Mouse (Mus musculus) thymus, postnatal 25 days (tissue): ENCODE results near the gene Faap100.
A peak's percentile ranks its signal among the peaks of the same experiment; 100 is the strongest.
"Not testable (repeated sequence)": the region's sequence is repeated elsewhere in the genome, so short reads cannot be mapped to it uniquely, and the experiment has no call there.

Experiments
- DNase-seq: peaks from one replicate; pipeline ENCODE4 v3.0.0; 2022

Gene Faap100

DNA sequence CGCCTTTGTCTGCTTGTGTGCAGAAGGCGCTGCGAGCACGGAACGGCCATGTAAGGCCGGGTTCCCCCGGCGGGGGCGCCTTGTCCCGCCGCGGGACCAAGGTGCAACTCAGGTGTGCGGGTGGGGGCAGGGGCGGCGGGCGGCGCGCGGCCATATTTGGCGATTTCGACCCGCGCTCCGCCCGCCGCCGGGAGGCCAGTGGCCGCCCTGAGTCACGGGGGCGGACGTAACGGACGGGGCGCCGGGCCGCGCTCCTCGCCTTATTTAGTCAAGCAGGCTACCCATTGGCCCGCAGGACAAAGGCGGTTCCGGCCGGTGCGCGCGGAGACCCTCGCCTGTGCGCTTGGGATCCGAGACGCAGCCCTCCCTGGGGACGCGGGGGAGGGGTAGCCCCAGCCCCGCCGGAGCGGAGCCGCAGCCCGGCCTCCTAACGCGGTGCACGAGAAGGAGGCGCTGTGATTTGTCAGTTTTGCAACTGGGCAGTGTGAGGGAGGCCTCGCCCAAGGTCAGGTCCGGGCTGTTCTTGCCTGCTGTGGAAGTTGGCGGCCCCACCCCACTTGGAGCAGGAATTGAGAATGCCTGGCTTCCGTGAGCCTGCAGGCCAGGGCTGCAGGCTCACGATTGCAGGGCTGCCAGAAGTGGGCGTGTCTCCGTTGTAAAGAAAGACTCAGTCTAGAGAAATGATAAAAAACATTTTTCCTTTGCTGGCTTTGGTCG is 28.4 kb downstream of the Faap100 start:
- DNase-seq = no peak

DNA sequence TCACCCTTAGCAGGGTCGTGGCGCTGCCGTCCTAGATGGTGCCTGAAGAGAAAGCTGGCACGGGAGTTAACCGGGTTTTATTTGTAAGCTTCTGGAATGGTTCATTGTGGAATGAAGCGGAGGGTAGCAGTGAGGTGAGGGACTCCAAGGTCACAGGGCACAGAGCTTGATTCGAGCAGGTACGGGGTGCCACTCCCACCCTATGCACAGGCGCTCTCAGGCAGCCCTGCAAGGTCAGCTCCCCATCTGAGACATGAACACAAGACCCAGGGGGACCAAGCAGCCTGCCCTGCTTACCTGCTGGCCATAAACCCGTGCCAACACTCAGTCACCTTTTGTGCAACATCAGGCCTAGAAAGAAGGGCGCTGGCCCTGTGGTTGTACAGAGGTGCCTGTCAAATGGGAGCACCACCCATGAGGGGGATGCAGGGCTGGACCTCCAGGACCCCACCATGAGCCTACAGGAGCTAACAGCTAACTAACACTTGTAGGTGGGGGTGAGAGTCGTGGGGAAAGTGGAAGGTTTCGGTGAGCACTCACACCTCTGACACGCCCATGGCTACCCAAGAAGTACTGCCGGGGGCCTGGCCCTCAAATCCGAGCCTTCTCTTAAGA is 29.1 kb downstream of the Faap100 start:
- peak; percentile 65 for DNase-seq

DNA sequence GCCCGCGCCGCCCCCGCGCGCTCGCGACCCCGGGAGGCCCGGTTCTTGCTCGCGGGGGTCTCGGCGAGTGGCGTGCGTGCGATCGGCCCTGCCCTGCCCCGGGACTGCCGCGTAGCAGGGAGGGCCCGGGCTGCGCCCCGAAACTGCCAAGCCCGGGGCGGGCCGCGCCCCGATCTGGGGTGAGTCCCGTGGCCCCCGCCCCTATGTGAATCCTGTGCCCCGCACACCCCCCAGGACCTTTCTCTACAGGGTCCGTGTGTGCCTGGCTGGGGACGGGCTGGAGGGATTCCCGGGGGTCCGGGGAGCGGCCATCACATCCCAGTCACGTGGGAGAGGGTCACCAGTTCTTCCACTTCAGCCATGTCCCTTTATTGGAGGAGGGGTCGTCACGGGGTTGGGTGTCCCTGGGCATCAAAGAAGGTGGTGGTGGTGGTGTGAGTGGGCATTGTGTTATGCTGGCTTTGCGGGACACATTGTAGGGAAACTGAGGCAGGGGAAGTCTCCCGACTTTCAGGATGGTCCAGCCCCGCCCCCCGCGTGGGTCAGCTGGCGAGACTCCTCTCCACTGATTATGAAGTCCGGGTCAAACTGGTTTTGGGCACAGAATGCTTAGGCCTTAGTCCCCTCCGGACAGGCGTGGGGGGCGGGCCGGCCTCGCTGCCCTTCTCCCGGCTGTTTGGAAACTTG is 29.7 kb downstream of the Faap100 start:
- peak; percentile 44 for DNase-seq

DNA sequence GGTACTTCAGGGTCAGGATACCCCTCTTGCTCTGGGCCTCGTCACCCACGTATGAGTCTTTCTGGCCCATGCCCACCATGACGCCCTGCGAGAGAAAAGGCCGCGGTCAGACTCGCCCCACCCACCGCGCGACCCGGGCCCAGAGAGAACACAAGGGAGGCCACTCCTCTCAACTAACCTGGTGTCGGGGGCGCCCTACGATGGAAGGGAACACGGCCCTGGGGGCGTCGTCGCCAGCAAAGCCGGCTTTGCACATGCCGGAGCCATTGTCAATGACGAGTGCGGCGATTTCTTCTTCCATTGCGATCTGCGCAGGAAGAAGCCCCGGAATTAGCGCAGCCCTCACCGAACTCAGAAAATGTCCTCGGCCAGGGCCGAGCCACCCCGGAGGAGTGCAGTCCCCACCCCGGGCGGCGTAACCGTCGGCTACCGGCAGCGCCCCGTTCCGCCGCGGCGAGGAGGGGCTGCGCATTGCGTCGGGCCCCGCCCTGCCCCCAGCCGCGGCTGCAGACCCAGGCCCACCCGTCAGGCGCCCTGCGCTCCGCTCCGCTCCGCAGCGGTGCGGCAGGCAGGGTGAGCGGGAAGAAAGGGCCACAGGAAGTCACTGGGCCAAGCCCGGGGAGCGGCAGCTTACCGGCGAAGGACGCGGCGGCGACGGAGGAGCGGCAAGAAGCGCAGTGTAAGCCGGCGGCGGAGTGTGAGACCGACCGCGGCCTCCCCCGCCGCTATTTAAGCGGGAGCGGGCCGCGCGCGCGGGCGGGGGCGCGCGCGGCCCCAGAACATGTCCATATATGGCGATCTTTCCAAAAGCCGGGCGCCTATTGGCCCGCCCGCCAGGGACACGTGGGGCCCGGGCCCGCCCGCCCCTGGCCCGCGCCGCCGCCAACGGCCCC is 30.5 kb downstream of the Faap100 start, which contains the start of gene Actg1:
Gene Actg1, minus strand, starts transcription at position 752 of the 893 bp plus-strand sequence.
- peak; percentile 87 for DNase-seq

DNA sequence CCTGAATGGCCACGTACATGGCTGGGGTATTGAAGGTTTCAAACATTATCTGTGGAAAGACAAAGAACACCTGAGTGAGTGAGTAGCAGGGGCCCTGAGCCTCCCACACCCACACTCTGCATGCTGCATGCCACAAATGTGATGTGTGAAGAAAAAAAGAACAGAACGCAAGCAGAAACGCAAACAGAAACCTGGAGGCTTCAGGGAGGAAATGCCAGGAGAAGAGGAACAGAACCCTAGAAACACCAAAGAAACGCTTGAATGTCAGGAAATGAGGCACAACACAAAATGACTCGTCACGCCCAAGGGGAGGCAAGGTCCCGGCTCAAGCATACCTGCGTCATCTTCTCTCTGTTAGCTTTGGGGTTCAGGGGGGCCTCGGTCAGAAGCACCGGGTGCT is 31.3 kb downstream of the Faap100 start:
- DNase-seq = peak; percentile 51

DNA sequence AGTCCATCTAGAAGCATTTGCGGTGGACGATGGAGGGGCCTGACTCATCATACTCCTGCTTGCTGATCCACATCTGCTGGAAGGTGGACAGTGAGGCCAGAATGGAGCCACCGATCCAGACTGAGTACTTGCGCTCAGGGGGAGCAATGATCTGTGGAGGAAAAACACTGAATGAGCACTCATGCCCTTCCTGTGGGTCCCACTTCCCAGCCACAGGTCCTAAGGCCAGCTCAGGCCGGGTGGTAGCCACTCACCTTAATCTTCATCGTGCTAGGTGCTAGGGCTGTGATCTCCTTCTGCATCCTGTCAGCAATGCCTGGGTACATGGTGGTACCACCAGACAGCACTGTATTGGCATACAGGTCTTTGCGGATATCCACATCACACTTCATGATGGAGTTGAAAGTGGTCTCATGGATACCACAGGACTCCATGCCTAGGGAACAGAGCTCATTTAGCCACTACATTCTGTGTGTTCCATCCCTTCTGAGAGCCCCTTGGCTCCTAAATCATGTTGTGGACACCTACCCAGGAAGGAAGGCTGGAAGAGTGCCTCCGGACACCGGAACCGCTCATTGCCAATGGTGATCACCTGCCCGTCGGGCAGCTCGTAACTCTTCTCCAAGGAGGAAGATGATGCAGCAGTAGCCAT is 32.1 kb downstream of the Faap100 start:
- DNase-seq = not testable (repeated sequence)

DNA sequence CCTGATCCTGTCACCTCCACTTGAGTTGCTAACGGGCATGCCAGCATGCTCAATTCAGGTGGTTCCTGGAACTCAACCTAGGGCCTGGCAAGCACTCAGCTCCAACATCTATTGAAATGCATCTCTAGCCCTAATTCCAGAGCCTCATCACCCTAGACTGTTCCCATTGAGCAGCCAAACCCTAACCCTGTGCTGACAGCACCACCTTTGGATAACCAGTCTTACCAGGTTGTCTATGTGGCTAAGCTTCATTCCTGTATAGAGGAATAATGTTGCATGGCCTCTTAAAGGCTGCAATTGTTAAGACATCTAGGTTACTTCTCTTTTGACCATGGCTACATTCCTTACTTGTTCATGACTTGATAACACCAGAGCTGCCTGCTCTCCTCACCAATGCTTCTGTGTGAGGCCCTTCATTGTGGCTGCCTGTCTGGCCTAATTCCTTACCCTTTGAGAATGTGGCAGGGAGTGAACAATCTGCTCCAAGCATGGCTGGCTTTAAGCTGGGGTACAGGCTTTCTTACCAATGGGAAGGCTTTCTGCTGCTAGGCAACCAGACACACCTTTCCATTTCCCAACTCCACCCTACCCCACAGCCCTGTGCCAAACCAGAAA is 33.4 kb downstream of the Faap100 start:
- DNase-seq = no peak

DNA sequence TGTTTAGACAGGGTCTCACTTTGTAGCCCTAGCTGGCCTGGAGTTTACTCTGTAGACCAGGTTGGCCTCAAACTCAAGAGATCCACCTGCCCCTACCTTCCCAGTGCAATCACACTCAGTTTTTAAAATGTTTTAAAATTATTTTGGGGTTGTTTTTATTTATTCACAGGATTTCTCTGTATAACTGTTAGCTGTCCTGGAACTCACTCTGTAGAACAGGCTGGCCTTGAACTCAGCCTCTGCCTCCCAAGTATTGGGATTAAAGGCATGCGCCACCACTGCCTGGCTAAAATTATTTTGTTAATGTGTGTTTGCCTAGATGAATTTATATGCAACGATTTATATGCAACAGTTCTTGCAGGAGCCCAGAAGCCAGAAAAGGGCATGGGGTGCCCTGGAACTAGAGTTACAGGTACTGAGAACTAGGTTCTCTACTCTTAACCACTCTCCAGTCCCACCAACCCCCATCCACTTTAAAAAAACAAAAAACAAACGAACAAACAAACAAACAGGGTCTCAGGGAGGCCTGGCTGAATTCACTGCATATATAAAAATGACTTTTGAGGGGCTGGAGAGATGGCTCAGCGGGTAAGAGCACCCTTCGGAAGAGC is 34.1 kb downstream of the Faap100 start:
- DNase-seq = no peak

DNA sequence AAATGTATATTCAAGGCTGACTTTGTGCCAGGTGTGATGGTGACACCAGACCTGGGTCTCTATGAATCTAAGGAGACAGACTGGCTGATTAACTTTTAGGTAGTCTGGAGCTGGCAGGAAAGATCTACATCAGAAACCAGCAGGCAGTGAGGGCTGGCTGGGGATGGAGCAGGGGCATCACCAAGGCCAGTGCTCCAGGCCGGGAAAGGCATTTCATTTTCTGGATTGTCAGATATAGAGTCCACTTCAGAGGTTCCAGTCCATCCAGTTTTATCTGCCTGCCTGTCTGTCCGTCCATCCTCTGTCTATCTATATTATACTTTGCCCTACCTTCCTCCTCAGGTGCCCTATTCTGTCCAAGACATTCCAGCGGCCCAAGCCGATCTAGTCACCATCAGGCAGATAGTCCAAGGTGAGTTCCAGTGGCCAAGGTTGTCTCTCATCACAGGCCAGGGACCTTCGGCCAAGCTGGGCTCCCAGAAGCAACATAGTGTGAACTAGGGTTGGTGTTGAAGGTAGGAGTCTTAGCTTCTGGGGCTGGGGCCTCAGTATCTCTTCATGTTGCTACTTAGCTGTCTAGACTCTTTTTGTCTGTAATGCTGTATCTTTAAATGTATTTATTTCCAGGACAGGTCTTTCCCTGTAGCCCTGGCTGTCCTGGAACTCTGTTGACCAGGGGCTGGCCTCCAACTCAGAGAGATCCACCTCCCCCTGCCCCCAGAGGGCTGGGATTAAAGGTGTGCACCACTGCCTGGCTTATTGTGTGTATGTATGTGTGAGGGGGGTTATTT is 34.9 kb downstream of the Faap100 start:
- DNase-seq = no peak

DNA sequence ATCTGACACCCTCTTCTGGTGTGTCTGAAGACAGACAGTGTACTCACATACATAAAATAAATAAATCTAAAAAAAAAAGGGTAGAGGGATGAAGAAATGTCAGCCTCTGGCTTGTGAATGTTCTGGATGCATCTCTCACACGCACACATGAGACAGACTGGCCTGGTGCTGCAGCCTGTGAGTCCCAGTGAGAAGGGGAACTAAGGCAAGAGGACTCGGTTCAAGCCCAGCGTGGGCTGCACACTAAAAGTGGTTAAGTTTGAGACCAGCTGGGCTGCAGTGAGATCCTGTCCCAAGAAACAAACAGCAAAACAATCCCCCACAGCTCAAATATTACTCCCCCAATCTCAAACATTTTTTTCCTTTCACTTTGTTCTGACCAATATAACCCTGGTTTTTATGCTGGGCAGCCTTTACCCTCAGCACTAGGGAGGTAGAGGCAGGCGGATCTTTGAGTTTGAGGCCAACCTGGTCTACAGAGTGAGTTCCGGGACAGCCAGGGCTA is 35.9 kb downstream of the Faap100 start:
- DNase-seq = no peak

DNA sequence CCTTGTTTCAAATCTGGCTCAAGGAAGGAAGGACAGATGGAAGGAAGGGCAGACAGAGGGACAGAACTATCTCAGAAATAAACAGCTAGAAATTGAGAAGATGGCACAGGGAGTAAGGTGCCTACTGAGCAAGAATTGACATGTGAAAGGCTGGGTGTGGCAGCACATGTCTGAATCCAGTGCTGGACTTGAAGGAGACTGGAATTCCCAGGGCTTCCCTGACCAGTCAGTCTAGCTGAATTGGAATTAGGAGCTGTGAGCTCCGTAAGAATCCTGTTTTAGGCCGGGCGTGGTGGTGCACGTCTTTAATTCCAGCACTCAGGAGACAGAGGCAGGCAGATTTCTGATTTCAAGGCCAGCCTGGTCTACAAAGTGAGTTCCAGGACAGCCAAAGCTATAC is 36.9 kb downstream of the Faap100 start:
- no peak for DNase-seq

DNA sequence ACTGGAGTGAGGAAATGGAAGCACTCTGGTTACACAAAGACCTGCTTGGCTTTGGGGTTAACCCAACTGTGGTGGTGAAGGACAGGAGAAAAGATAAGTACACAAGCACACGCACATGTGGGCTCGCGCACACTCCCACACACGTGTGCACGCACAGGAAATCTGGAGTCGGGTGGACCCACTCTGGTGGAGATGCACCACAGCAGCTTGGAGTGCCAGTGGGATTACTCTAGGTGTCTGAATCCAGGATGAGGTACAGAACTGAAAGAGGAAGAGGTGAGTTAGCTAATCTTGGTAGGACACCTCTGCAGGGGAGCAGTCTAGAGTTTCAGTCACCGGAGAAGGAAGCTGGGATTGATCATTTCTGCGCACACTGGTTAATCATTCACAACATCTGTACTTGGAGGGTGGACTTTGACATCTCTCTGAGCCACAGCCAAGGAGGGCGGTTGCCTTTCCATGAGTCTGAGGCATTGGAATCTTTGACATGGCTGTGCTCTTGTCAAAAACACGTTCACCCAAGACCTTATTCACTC is 38.5 kb downstream of the Faap100 start:
- DNase-seq = no peak

DNA sequence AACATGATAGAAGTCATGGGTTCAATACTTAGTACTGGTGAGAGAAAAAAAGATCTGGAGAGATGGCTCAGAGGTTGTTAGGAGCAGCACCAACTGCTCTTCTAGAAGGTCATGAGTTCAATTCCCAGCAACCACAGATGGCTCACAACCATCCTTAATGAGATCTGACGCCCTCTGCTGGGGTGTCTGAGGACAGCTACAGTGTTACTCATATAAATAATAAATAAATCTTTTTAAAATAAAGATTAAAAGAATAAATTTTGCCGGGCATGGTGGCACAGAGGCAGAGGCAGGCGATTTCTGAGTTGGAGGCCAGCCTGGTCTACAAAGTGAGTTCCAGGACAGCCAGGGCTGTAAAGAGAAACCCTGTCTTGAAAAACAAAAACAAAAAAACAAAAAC is 39.8 kb downstream of the Faap100 start:
- DNase-seq = no peak

DNA sequence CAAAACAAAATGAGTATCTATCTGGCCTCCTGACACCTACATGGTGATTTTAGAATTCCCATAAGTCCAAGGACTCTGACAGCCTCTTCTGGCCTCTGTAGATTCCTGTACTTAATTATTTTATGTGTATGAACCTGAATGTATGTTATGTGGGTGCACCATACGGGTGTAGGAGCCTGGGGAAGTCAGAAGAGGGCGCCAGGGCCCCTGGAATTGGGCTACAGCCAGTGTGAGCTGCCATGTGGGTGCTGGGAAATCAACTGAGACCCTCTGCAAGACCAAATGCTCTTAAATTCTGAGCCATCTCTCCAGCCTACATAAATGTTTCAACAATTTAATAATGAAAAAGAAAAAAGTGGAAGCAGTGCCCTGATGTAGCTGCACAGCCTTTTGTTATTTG is 41.1 kb downstream of the Faap100 start:
- DNase-seq = no peak

DNA sequence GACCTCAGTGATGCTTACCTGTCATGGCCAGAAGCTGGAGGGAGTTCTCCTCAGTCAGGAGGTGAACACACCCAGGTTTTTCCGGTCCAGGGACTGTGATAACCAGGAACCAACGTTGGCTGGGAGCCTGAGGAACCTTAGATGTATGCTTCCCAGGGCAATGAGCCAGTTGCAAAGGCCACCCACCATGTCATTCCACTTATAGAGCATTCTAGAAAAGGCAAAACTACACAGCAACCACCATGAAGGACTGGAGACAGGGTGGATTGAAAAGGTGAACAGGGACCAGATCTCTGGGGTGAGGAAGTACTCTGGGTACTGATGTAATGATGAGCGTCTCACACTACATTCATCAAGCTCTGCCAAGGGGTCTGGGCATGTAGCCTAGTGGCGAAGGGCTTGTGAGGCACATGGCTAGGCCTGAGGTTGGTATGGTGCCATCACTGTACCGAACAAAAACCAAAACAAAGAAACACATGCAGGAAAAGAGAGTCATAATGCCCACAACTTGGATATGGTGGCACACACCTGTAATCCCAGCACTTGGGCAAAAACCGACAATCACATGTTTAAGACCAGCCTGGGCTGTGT is 43.0 kb downstream of the Faap100 start:
- DNase-seq = no peak

DNA sequence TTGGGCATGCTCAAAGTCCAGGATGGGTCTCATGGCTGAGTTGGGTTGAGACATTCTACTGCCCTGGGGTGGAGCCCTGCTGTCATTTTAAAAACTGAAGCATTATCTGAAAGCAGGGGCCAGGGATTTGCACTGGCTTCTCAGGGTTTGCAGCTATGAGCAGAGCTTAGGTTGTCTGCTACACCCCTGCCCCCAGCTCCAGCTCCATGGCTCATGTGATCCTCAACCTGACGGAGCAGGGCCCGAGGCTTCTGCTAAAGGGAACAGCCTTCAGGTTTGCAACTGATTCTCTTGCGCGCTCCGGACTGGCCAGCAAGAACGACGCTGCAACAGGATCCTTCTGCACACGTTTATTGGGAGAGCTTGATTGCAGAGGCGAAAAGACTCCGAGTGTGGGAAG is 58.4 kb downstream of the Faap100 start:
- DNase-seq = no peak

DNA sequence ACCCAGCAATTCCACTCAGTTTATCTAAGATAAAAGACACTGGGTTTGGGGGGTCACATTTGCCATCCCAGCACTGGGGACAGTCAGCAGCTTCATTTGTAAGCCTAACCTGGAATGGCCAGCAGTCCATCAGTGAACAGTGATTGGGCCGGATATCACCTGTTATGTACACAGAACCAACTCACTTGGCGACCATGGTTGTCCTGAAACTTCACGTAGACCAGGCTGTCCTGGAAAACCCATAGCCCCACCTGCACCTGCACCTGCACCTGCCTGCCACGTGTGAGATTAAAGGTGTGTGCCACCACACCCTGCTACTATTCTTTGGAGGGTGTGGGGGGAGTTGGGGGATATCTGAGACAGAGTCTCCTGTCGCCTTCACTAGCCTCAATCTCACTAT is 59.3 kb downstream of the Faap100 start:
- no peak for DNase-seq
